Mouse (Mus musculus): ENCODE measurements around the gene Ern1. TPM values are rescaled to one million over a fixed set of nuclear protein-coding genes. Genes with fewer than 3 reads are reported as not detected.

Ern1 gene
- total RNA-seq (2023): 10 to 100 TPM; 41.0 to 52.8 TPM

DNA sequence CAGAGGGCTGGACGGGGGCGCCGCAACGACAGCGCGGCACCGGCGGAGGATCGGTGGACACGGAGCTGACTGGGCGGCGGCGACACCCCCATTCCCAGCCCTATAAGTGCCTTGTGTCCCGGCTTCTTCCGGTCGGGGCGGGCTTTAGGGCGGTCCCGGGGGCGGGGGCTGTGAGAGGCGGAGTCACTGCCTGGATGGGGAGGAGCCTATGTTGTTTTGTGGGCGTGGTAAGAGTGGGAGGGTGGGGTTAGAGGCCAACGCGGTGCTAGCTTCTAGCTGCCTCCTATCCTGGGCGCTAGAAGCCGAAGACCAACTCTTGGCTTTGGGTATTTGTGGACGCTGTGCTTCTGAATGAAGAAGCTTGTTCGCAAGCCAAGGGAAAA, at the start of gene Ern1:
Gene Ern1 (minus strand): TSS at position 120 of the 383 bp plus-strand sequence.

DNA sequence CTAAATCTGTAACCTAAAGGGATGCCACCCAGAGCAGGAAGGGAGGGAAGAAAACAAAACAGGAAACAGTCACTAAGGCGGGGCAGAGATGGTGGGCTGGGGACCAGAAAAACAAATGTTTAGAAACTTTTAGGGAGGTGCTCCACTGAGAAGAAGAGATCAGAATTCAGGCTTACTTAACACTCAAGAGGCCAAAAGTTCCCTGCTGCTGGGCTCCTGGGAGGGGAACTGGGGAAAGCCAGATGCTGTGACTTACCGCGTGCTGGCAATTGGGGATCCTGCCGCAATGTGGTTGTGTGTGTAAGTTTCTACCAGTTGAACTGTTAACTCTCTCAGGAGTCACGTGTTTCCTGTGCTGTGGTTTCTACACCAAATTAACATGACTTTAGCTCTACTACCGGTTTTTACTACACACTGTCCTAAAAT, 99.8 kb downstream of the Ern1 start, which contains the start of gene Icam2:
Gene Icam2 (minus strand): TSS at position 285 of the 426 bp plus-strand sequence.

GRCm38 (mm10) chr11:106365366-106365765, 122.3 kb downstream of the Ern1 start, which contains the start of gene Prr29:
TSS of gene Prr29 (plus strand) at chr11:106365472.

GRCm38 (mm10) chr11:106353188-106353587, 134.5 kb downstream of the Ern1 start, which contains the start of gene Scn4a:
TSS of gene Scn4a (minus strand) at chr11:106353288.

Other genes starting within 250 kb of the Ern1 start
- gene Ftsj3, start 231.8 kb downstream of the Ern1 start, total RNA-seq (2023): 10 to 100 TPM; 20.8 to 20.9 TPM
- gene Psmc5, start 231.7 kb downstream of the Ern1 start, total RNA-seq (2023): 10 to 100 TPM; 28.5 to 35.0 TPM
- 10 to 100 TPM; 91.3 to 96.2 TPM for gene Smarcd2, start 214.9 kb downstream of the Ern1 start, total RNA-seq (2023)
- under 1 TPM; 0.11 to 0.22 TPM for gene Tcam1, start 211.2 kb downstream of the Ern1 start, total RNA-seq (2023)
- not detected for gene Gh, start 186.0 kb downstream of the Ern1 start, total RNA-seq (2023)
- 10 to 100 TPM; 13.0 to 25.4 TPM for gene Cd79b, start 173.1 kb downstream of the Ern1 start, total RNA-seq (2023)
- gene Scn4a, start 134.6 kb downstream of the Ern1 start, total RNA-seq (2023): under 1 TPM; 0.04 TPM
- not detected for gene Prr29, start 122.4 kb downstream of the Ern1 start, total RNA-seq (2023)
- 10 to 100 TPM; 15.7 to 19.1 TPM for gene Icam2, start 99.8 kb downstream of the Ern1 start, total RNA-seq (2023)
- gene Tex2, start 125.6 kb upstream of the Ern1 start, total RNA-seq (2023): 10 to 100 TPM; 34.2 to 39.4 TPM

All from neutrophil, adult 59 days (primary cell).